Mouse (Mus musculus) midbrain, embryonic 12.5 days (tissue): ENCODE results near the gene Mgarp. TPM values are rescaled to one million over a fixed set of nuclear protein-coding genes. Genes with fewer than 3 reads are reported as not detected.
"Not testable (repeated sequence)": the region's sequence is repeated elsewhere in the genome, so short reads cannot be mapped to it uniquely, and the experiment has no call there.

Source experiments
- ATAC-seq: fragments of 200-750 bp; cut with Nextera tagmentation; 2 replicates; pipeline ENCODE4 v1.8.0; 2017; ENCODE audit warnings: low read depth, moderate TSS enrichment, moderate library complexity; ENCODE audit not compliant: low FRiP score
- H3K27ac ChIP-seq: fragments of 300-500 bp; sonication (generic); replicated peaks from 2 replicates; pipeline ENCODE4 v1.5.1; 2016; ENCODE audit warnings: mild to moderate bottlenecking
- H3K27me3 ChIP-seq: fragments of 300-500 bp; sonication (generic); 2 replicates; pipeline ENCODE4 v1.6.1; 2016; ENCODE audit warnings: mild to moderate bottlenecking
- H3K36me3 ChIP-seq: fragments of 300-500 bp; sonication (generic); 2 replicates; pipeline ENCODE4 v1.6.1; 2016
- H3K4me1 ChIP-seq: fragments of 300-500 bp; sonication (generic); 2 replicates; pipeline ENCODE4 v1.6.1; 2016
- H3K4me2 ChIP-seq: fragments of 300-500 bp; sonication (generic); replicated peaks from 2 replicates; pipeline ENCODE4 v1.6.1; 2016; ENCODE audit warnings: mild to moderate bottlenecking, moderate library complexity
- H3K4me3 ChIP-seq: fragments of 300-500 bp; sonication (generic); 2 replicates; pipeline ENCODE4 v1.5.1; 2016; ENCODE audit warnings: mild to moderate bottlenecking
- H3K9ac ChIP-seq: fragments of 300-500 bp; sonication (generic); replicated peaks from 2 replicates; pipeline ENCODE4 v1.6.1; 2016; ENCODE audit warnings: mild to moderate bottlenecking, moderate library complexity
- H3K9me3 ChIP-seq: fragments of 300-500 bp; sonication (generic); 2 replicates; pipeline ENCODE4 v1.6.1; 2016; ENCODE audit warnings: mild to moderate bottlenecking
- WGBS: fragments of 180-500 bp; shearing (Covaris S2); methylation state at CpG from one replicate; pipeline ENCODE4 v1.1.7; 2016; 5-methylcytosine and 5-hydroxymethylcytosine counted together
- polyA plus RNA-seq: library from polyadenylated mRNA; unstranded; fragments of >200 nt; fragmentation: Nextera tagmentation; extraction: Ambion mirVana; gene quantifications from 2 replicates; pipeline ENCODE4 v1.2.1, GENCODE M21; 2016

The Mgarp gene
- polyA plus RNA-seq, 1 experiment from 2014 or later: 19.2 TPM

DNA sequence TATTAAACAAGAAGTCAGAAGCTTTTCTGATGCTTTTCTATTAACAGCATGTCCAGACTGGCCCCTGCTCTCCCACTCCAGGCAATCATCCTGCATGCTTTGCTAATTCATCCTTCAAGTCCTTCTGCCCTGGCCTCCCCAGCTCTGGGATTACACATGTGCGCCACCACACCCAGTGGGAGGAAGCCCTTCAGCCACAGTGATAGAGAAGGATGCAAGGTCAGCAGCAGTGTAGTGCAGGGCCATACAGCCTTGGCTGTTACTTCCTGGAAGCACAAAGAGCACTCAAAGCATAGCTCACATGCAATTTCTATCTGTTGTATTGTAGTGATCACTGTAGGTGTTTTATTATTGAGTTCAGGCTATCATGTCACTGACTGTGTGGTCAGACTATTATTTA lies 16.7 kb upstream of the Mgarp start:
- Histone ChIP-seq H3K4me3 (no peak overlapping the region), H3K4me1 (peaks cover 20% of the 10 kb centered on the region), H3K27ac (no peak overlapping the region), H3K9me3 (no peaks in the 10 kb centered on the region), H3K4me2 (no peak overlapping the region), H3K27me3 (no peaks in the 10 kb centered on the region), H3K36me3 (no peaks in the 10 kb centered on the region), H3K9ac (no peak overlapping the region)
- ATAC-seq: no peak
- 96% methylated on average over 1 of the region's 1 CpGs for WGBS

DNA sequence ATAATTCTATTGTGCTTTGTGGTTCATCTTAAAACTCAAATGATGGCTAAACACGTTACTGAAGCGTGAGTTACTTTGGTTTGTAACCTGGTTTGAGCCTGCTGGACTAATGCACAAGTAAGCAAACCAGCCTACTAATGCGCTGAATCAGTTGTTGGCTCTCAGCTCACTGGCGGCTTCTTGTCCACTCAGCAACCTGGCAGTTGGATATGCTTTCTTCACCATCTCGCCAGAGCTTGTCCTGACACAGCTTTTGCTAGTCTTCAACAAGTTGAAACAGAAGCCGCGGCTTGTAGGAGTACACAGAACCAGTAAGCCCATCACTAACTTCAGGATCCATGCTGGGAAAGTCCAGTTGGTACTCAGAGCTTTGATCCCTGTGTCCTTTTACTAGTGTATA lies 15.9 kb upstream of the Mgarp start:
- Histone ChIP-seq H3K27ac (no peak overlapping the region), H3K4me2 (no peak overlapping the region), H3K4me1 (peaks cover 20% of the 10 kb centered on the region), H3K36me3 (no peaks in the 10 kb centered on the region), H3K4me3 (no peak overlapping the region), H3K9ac (no peak overlapping the region), H3K27me3 (no peaks in the 10 kb centered on the region), H3K9me3 (no peaks in the 10 kb centered on the region)
- ATAC-seq: no peak
- 92% methylated on average over 7 of the region's 7 CpGs for WGBS

GRCm38 (mm10) chr3:51408561-51409183 lies 12.1 kb upstream of the Mgarp start, which contains the start of gene Ndufc1:
Gene Ndufc1 (minus strand): TSS chr3:51408988.
- under 1% methylated on average over 40 of the region's 40 CpGs for WGBS
- peaks cover 23% of the 10 kb centered on the region for H3K36me3 ChIP-seq
- peak within 1 kb of the TSS; percentile 89 for H3K9ac ChIP-seq
- ATAC-seq: peak; percentile 92
- no peaks in the 10 kb centered on the region for H3K9me3 ChIP-seq
- peaks cover 8% of the 10 kb centered on the region for H3K4me1 ChIP-seq
- peak within 1 kb of the TSS; percentile 85 for H3K4me3 ChIP-seq
- H3K27me3 ChIP-seq: no peaks in the 10 kb centered on the region
- peak within 1 kb of the TSS; percentile 69 for H3K4me2 ChIP-seq
- H3K27ac ChIP-seq: peak within 1 kb of the TSS; percentile 96

GRCm38 (mm10) chr3:51407870-51408560 lies 11.5 kb upstream of the Mgarp start:
- WGBS: 26% methylated on average over 20 of the region's 20 CpGs
- Histone ChIP-seq H3K9ac (peak overlapping the region; percentile 89), H3K4me2 (peak overlapping the region; percentile 69), H3K27me3 (no peaks in the 10 kb centered on the region), H3K4me3 (peak overlapping the region; percentile 85), H3K9me3 (no peaks in the 10 kb centered on the region), H3K4me1 (peaks cover 8% of the 10 kb centered on the region), H3K36me3 (peaks cover 30% of the 10 kb centered on the region), H3K27ac (peak overlapping the region; percentile 96)
- ATAC-seq: peak; percentile 8; the same call in 1 of the 2 replicates

DNA sequence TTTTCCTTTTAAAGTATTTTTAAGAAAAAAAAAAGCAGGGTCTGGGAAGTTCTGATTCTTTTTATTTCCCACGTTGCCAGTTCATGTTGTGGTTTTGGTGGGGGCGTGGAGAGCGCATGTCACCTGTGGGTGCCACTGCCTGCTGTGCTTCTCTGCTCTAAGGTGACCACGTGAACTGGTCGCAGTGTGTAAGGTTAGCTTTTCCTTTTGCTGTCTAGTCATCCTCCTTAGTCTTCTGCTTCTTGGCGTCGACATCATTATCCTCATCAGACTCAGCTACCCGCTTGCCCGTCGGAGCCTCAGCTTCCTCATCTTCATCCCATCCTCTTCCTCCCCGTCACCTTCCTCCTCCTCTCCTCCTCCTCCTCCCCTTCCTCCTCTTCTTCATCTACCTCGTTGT lies 6.1 kb upstream of the Mgarp start:
- 90% methylated on average over 12 of the region's 12 CpGs for WGBS
- Histone ChIP-seq H3K9me3 (no peaks in the 10 kb centered on the region), H3K9ac (no peak overlapping the region), H3K36me3 (peaks cover 35% of the 10 kb centered on the region), H3K27me3 (peaks cover 11% of the 10 kb centered on the region), H3K4me3 (no peak overlapping the region), H3K27ac (no peak overlapping the region), H3K4me1 (peaks cover 13% of the 10 kb centered on the region), H3K4me2 (no peak overlapping the region)
- ATAC-seq: no peak

- H3K4me3 ChIP-seq, H3K9ac ChIP-seq, H3K9me3 ChIP-seq, H3K4me2 ChIP-seq, ATAC-seq, H3K27ac ChIP-seq: not testable (repeated sequence)
- Histone ChIP-seq H3K4me1 (peaks cover 13% of the 10 kb centered on the region), H3K36me3 (peaks cover 35% of the 10 kb centered on the region), H3K27me3 (peaks cover 15% of the 10 kb centered on the region)
- 68% methylated on average over 4 of the region's 4 CpGs for WGBS
Observed at GRCm38 (mm10) chr3:51402054-51402453, 5.5 kb upstream of the Mgarp start.

- Histone ChIP-seq H3K4me1 (peaks cover 22% of the 10 kb centered on the region), H3K9me3 (no peaks in the 10 kb centered on the region), H3K4me2 (no peak overlapping the region), H3K27me3 (peaks cover 29% of the 10 kb centered on the region), H3K4me3 (no peak overlapping the region), H3K9ac (no peak overlapping the region), H3K36me3 (peaks cover 28% of the 10 kb centered on the region), H3K27ac (no peak overlapping the region)
- no peak for ATAC-seq
- 77% methylated on average over 10 of the region's 10 CpGs for WGBS
Observed at GRCm38 (mm10) chr3:51400682-51401081, 4.1 kb upstream of the Mgarp start.

- Histone ChIP-seq H3K27me3 (peaks cover 37% of the 10 kb centered on the region), H3K4me2 (no peak overlapping the region), H3K9me3 (no peaks in the 10 kb centered on the region), H3K9ac (no peak overlapping the region), H3K4me1 (peaks cover 26% of the 10 kb centered on the region), H3K27ac (no peak overlapping the region), H3K4me3 (no peak overlapping the region), H3K36me3 (peaks cover 21% of the 10 kb centered on the region)
- 72% methylated on average over 4 of the region's 4 CpGs for WGBS
- ATAC-seq: no peak
Observed at GRCm38 (mm10) chr3:51399531-51399930, 3.0 kb upstream of the Mgarp start.

- no peaks in the 10 kb centered on the region for H3K9me3 ChIP-seq
- H3K4me2 ChIP-seq: 0 out of 2 replicates have a peak overlapping the region, but pooled peaks have one; percentile 21
- H3K27ac ChIP-seq: peak overlapping the region; percentile 8; the same call in 1 of the 2 replicates
- peaks cover 12% of the 10 kb centered on the region for H3K36me3 ChIP-seq
- peaks cover 37% of the 10 kb centered on the region for H3K27me3 ChIP-seq
- no peak overlapping the region for H3K4me3 ChIP-seq
- WGBS: 3% methylated on average over 3 of the region's 3 CpGs
- H3K9ac ChIP-seq: no peak overlapping the region
- ATAC-seq: 0 out of 2 replicates have a peak, but pooled peaks have one; percentile 19
- H3K4me1 ChIP-seq: peaks cover 26% of the 10 kb centered on the region
Observed at GRCm38 (mm10) chr3:51398667-51399066, 2.1 kb upstream of the Mgarp start.

DNA sequence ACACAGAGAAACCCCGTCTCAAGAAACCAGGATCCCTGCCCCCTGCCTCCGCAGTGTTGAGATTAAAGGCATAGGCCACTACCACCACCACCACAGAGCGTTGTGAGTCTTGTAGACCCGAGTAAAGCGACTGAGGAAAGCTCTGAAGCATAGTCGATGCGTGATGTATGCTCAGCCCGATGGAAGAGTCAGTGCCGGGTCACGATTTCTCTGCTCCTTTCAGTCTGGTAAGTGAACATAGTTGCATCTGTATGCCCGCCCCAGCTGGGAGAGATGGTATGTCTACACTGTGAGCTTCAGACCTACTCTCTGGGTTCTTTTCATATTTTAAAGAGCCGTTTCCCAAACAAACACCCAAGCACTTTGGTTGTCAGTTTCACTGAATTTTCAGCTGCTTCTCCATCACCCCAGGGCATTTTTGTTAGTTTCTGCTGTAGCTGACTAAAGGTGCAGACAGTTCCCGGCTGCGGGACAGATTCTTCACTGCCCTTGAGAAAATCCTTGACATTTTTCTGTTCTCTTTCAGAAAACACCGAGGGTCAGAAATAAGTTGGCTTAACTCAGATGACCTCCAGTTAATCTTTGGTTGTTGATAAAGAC lies 1.3 kb upstream of the Mgarp start:
- 47% methylated on average over 15 of the region's 15 CpGs for WGBS
- Histone ChIP-seq H3K36me3 (peaks cover 3% of the 10 kb centered on the region; the same call in 1 of the 2 replicates), H3K4me3 (no peak overlapping the region), H3K9me3 (no peaks in the 10 kb centered on the region), H3K4me2 (no peak overlapping the region), H3K27me3 (peaks cover 37% of the 10 kb centered on the region), H3K4me1 (peaks cover 26% of the 10 kb centered on the region), H3K9ac (no peak overlapping the region), H3K27ac (no peak overlapping the region)
- ATAC-seq: no peak

DNA sequence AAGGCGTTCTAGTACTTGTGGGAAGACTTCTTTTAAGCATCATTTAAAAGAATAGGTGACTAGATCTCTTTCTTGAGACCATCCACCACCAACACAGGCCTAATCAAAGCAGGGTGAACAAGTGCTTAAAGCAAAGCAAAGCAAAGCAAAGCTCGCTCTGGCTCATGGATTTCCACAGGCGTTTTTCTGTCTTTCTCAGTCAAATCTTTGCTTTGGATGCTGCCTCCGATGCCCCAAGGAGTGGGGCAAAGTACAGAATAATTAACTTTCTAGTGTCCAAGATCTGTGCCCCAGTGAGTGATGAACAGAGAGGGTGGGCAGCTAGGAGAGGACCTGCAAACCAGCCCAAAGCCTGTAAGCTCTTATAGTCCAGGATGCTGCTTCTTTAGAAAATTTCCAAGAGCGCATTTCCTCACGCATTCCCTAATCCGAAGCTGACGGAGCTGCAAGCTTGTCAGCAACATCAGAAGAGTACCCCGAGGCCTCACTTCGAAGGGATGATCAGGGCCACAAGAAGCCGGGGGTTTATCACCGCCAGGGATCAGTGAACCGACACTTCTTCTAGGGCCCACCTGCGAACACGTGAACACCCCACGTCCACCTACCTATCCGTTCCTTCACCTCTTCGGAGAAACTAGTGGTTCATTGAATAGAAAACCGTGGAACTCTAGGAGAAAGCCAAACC lies 935 bp downstream of the Mgarp start:
- no peak for ATAC-seq
- Histone ChIP-seq H3K9me3 (no peaks in the 10 kb centered on the region), H3K9ac (no peak overlapping the region), H3K27ac (no peak overlapping the region), H3K4me2 (peak overlapping the region; percentile 71), H3K4me3 (peak overlapping the region; percentile 48), H3K4me1 (peaks cover 26% of the 10 kb centered on the region), H3K36me3 (no peaks in the 10 kb centered on the region), H3K27me3 (peaks cover 37% of the 10 kb centered on the region)
- WGBS: 16% methylated on average over 19 of the region's 19 CpGs

DNA sequence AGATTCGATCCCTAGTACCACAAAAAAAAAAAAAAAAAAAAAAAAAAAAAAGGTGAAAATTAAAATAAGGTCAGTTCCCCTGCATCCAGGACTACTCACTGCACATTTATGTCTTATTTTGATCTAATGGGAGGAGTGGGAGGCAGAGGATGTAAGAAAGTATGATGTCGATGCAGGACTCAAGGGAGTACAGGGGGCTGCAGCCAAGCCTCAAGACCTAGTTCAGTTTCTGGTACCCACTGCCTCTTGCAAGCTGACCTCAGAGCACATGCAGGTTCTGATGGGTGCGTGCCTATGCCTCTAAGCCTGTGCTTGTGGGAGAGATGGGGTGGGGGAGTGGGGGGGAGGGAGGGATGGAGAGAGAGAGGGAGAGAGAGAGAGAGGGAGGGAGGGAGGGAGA lies 1.7 kb downstream of the Mgarp start:
- no peak overlapping the region for H3K9ac ChIP-seq
- H3K27ac ChIP-seq: no peak overlapping the region
- no peak overlapping the region for H3K4me3 ChIP-seq
- H3K27me3 ChIP-seq: peaks cover 37% of the 10 kb centered on the region
- ATAC-seq: no peak
- H3K4me1 ChIP-seq: peaks cover 26% of the 10 kb centered on the region
- 56% methylated on average over 3 of the region's 3 CpGs for WGBS
- no peaks in the 10 kb centered on the region for H3K36me3 ChIP-seq
- H3K4me2 ChIP-seq: no peak overlapping the region
- H3K9me3 ChIP-seq: no peaks in the 10 kb centered on the region
